Mouse (Mus musculus): ENCODE measurements at regions not wholly inside any gene's neighbourhood (a gene's known extent, or its start where the extent isn't known, plus 50 kb on each side); places are given as distances from the start of the nearest gene placed in this dataset.
"Not testable (repeated sequence)": the region's sequence is repeated elsewhere in the genome, so short reads cannot be mapped to it uniquely, and the experiment has no call there.

GRCm38 (mm10) chrX:166809165-166809564 is 223.6 kb upstream of the Egfl6 start:
- Histone ChIP-seq H3K27me3 (ENCODE audit: control insufficient read depth, insufficient read depth, low read length) (no peaks in the 10 kb centered on the region), H3K36me3 (ENCODE audit: control insufficient read depth, insufficient read depth, low read length) (no peaks in the 10 kb centered on the region), H3K4me3 (ENCODE audit: control insufficient read depth, low read depth, low read length) (no peak overlapping the region), H3K4me1 (ENCODE audit: control insufficient read depth, insufficient read depth, low read length) (no peaks in the 10 kb centered on the region), H3K27ac (ENCODE audit: control insufficient read depth, insufficient read depth, low read depth, low read length) (no peak overlapping the region)
- TF ChIP-seq CTCF (IDR thresholded peaks at IDR 0.05; ENCODE audit: control insufficient read depth, insufficient read depth, insufficient replicate concordance, low read depth, low read length) (no peak), POLR2A (IDR thresholded peaks at IDR 0.05; ENCODE audit: control insufficient read depth, low read depth, low read length) (no peak)

- Histone ChIP-seq H3K4me1 (ENCODE audit: control insufficient read depth, insufficient read depth, low read length) (no peaks in the 10 kb centered on the region), H3K4me3 (ENCODE audit: control insufficient read depth, low read depth, low read length) (no peak overlapping the region), H3K27ac (ENCODE audit: control insufficient read depth, insufficient read depth, low read depth, low read length) (no peak overlapping the region), H3K36me3 (ENCODE audit: control insufficient read depth, insufficient read depth, low read length) (no peaks in the 10 kb centered on the region), H3K27me3 (ENCODE audit: control insufficient read depth, insufficient read depth, low read length) (no peaks in the 10 kb centered on the region)
- TF ChIP-seq POLR2A (IDR thresholded peaks at IDR 0.05; ENCODE audit: control insufficient read depth, low read depth, low read length) = no peak
- TF ChIP-seq CTCF (IDR thresholded peaks at IDR 0.05; ENCODE audit: control insufficient read depth, insufficient read depth, insufficient replicate concordance, low read depth, low read length) = no peak
These were observed 222.7 kb upstream of the Egfl6 start for GRCm38 (mm10) chrX:166808207-166808606.

GRCm38 (mm10) chrX:166805957-166806356 is 220.4 kb upstream of the Egfl6 start:
- Histone ChIP-seq H3K4me3 (ENCODE audit: control insufficient read depth, low read depth, low read length) (no peak overlapping the region), H3K27ac (ENCODE audit: control insufficient read depth, insufficient read depth, low read depth, low read length) (no peak overlapping the region), H3K27me3 (ENCODE audit: control insufficient read depth, insufficient read depth, low read length) (no peaks in the 10 kb centered on the region), H3K4me1 (ENCODE audit: control insufficient read depth, insufficient read depth, low read length) (no peaks in the 10 kb centered on the region), H3K36me3 (ENCODE audit: control insufficient read depth, insufficient read depth, low read length) (no peaks in the 10 kb centered on the region)
- TF ChIP-seq CTCF (IDR thresholded peaks at IDR 0.05; ENCODE audit: control insufficient read depth, insufficient read depth, insufficient replicate concordance, low read depth, low read length) (no peak), POLR2A (IDR thresholded peaks at IDR 0.05; ENCODE audit: control insufficient read depth, low read depth, low read length) (no peak)

GRCm38 (mm10) chrX:166805480-166805879 is 220.0 kb upstream of the Egfl6 start:
- TF ChIP-seq POLR2A (IDR thresholded peaks at IDR 0.05; ENCODE audit: control insufficient read depth, low read depth, low read length) (no peak), CTCF (IDR thresholded peaks at IDR 0.05; ENCODE audit: control insufficient read depth, insufficient read depth, insufficient replicate concordance, low read depth, low read length) (no peak)
- H3K4me1 ChIP-seq (ENCODE audit: control insufficient read depth, insufficient read depth, low read length) = no peaks in the 10 kb centered on the region
- no peaks in the 10 kb centered on the region for H3K36me3 ChIP-seq (ENCODE audit: control insufficient read depth, insufficient read depth, low read length)
- no peak overlapping the region for H3K4me3 ChIP-seq (ENCODE audit: control insufficient read depth, low read depth, low read length)
- H3K27ac ChIP-seq (ENCODE audit: control insufficient read depth, insufficient read depth, low read depth, low read length) = no peak overlapping the region
- H3K27me3 ChIP-seq (ENCODE audit: control insufficient read depth, insufficient read depth, low read length) = no peaks in the 10 kb centered on the region

- no peak for TF ChIP-seq POLR2A (IDR thresholded peaks at IDR 0.05; ENCODE audit: control insufficient read depth, low read depth, low read length)
- TF ChIP-seq CTCF (IDR thresholded peaks at IDR 0.05; ENCODE audit: control insufficient read depth, insufficient read depth, insufficient replicate concordance, low read depth, low read length) = no peak
- Histone ChIP-seq H3K27ac (ENCODE audit: control insufficient read depth, insufficient read depth, low read depth, low read length) (no peak overlapping the region), H3K4me3 (ENCODE audit: control insufficient read depth, low read depth, low read length) (no peak overlapping the region), H3K36me3 (ENCODE audit: control insufficient read depth, insufficient read depth, low read length) (no peaks in the 10 kb centered on the region), H3K27me3 (ENCODE audit: control insufficient read depth, insufficient read depth, low read length) (no peaks in the 10 kb centered on the region), H3K4me1 (ENCODE audit: control insufficient read depth, insufficient read depth, low read length) (no peaks in the 10 kb centered on the region)
These were observed 217.7 kb upstream of the Egfl6 start for GRCm38 (mm10) chrX:166803246-166803645.

- H3K27me3 ChIP-seq (ENCODE audit: control insufficient read depth, insufficient read depth, low read length) = no peaks in the 10 kb centered on the region
- H3K4me1 ChIP-seq (ENCODE audit: control insufficient read depth, insufficient read depth, low read length) = no peaks in the 10 kb centered on the region
- no peak overlapping the region for H3K27ac ChIP-seq (ENCODE audit: control insufficient read depth, insufficient read depth, low read depth, low read length)
- no peak overlapping the region for H3K4me3 ChIP-seq (ENCODE audit: control insufficient read depth, low read depth, low read length)
- no peak for TF ChIP-seq POLR2A (IDR thresholded peaks at IDR 0.05; ENCODE audit: control insufficient read depth, low read depth, low read length)
- TF ChIP-seq CTCF (IDR thresholded peaks at IDR 0.05; ENCODE audit: control insufficient read depth, insufficient read depth, insufficient replicate concordance, low read depth, low read length) = no peak
- no peaks in the 10 kb centered on the region for H3K36me3 ChIP-seq (ENCODE audit: control insufficient read depth, insufficient read depth, low read length)
These were observed 215.5 kb upstream of the Egfl6 start for GRCm38 (mm10) chrX:166801017-166801416.

- no peaks in the 10 kb centered on the region for H3K27me3 ChIP-seq (ENCODE audit: control insufficient read depth, insufficient read depth, low read length)
- TF ChIP-seq CTCF (IDR thresholded peaks at IDR 0.05; ENCODE audit: control insufficient read depth, insufficient read depth, insufficient replicate concordance, low read depth, low read length) (no peak), POLR2A (IDR thresholded peaks at IDR 0.05; ENCODE audit: control insufficient read depth, low read depth, low read length) (no peak)
- no peak overlapping the region for H3K27ac ChIP-seq (ENCODE audit: control insufficient read depth, insufficient read depth, low read depth, low read length)
- H3K4me3 ChIP-seq (ENCODE audit: control insufficient read depth, low read depth, low read length) = no peak overlapping the region
- no peaks in the 10 kb centered on the region for H3K4me1 ChIP-seq (ENCODE audit: control insufficient read depth, insufficient read depth, low read length)
- H3K36me3 ChIP-seq (ENCODE audit: control insufficient read depth, insufficient read depth, low read length) = no peaks in the 10 kb centered on the region
These were observed 210.1 kb upstream of the Egfl6 start for GRCm38 (mm10) chrX:166795651-166796050.

- H3K4me3 ChIP-seq (ENCODE audit: control insufficient read depth, low read depth, low read length) = no peak overlapping the region
- H3K4me1 ChIP-seq (ENCODE audit: control insufficient read depth, insufficient read depth, low read length) = no peaks in the 10 kb centered on the region
- no peaks in the 10 kb centered on the region for H3K36me3 ChIP-seq (ENCODE audit: control insufficient read depth, insufficient read depth, low read length)
- no peak overlapping the region for H3K27ac ChIP-seq (ENCODE audit: control insufficient read depth, insufficient read depth, low read depth, low read length)
- H3K27me3 ChIP-seq (ENCODE audit: control insufficient read depth, insufficient read depth, low read length) = no peaks in the 10 kb centered on the region
- TF ChIP-seq POLR2A (IDR thresholded peaks at IDR 0.05; ENCODE audit: control insufficient read depth, low read depth, low read length) (no peak), CTCF (IDR thresholded peaks at IDR 0.05; ENCODE audit: control insufficient read depth, insufficient read depth, insufficient replicate concordance, low read depth, low read length) (no peak)
These were observed 203.5 kb upstream of the Egfl6 start for GRCm38 (mm10) chrX:166789031-166789430.

GRCm38 (mm10) chrX:166787137-166787536 is 201.6 kb upstream of the Egfl6 start:
- not testable (repeated sequence) for H3K36me3 ChIP-seq (ENCODE audit: control insufficient read depth, insufficient read depth, low read length); H3K27ac ChIP-seq (ENCODE audit: control insufficient read depth, insufficient read depth, low read depth, low read length); H3K27me3 ChIP-seq (ENCODE audit: control insufficient read depth, insufficient read depth, low read length); H3K4me3 ChIP-seq (ENCODE audit: control insufficient read depth, low read depth, low read length); H3K4me1 ChIP-seq (ENCODE audit: control insufficient read depth, insufficient read depth, low read length)

Data from testis, adult 2 months (tissue).